Mouse (Mus musculus): ENCODE data around the gene Gh. TPM values are rescaled to one million over a fixed set of nuclear protein-coding genes. Genes with fewer than 3 reads are reported as not detected.

Gh gene
- polyA plus RNA-seq, 1 experiment: not detected

GRCm38 (mm10) chr11:106271131-106271793 is 30.4 kb downstream of the Gh start:
- Histone ChIP-seq H3K27me3 (ENCODE audit: control insufficient read depth, insufficient read depth, insufficient read length) (no peaks in the 10 kb centered on the region), H3K36me3 (ENCODE audit: control insufficient read depth, insufficient read depth) (peaks cover 7% of the 10 kb centered on the region), H3K79me2 (ENCODE audit: control insufficient read depth, insufficient read depth) (peaks cover 36% of the 10 kb centered on the region), H3K4me2 (ENCODE audit: low read depth) (peak overlapping the region; percentile 86), H3K4me3 (peak overlapping the region; percentile 60), H3ac (ENCODE audit: control insufficient read depth, insufficient read length) (peak overlapping the region; percentile 88)
- TF ChIP-seq SRF (IDR thresholded peaks at IDR 0.05; ENCODE audit: control insufficient read depth, insufficient read length, low read depth) (no peak), POLR2AphosphoS2 (IDR thresholded peaks at IDR 0.05; ENCODE audit: insufficient read length, low read depth) (no peak), POLR2A (IDR thresholded peaks at IDR 0.05; ENCODE audit: insufficient read length, low read depth) (no peak), CEBPB (IDR thresholded peaks at IDR 0.05; ENCODE audit: insufficient read depth, poor library complexity, severe bottlenecking) (no peak), REST (IDR thresholded peaks at IDR 0.05; ENCODE audit: insufficient read depth, insufficient read length) (no peak), TCF3 (IDR thresholded peaks at IDR 0.05; ENCODE audit: insufficient read length, low read depth) (no peak), TCF12 (IDR thresholded peaks at IDR 0.05; ENCODE audit: insufficient read depth, poor library complexity, severe bottlenecking) (no peak), USF1 (IDR thresholded peaks at IDR 0.05; ENCODE audit: low read depth) (no peak), MYOG (IDR thresholded peaks at IDR 0.05; ENCODE audit: control insufficient read depth in 1 of 3, insufficient read depth in 1 of 3, insufficient read length in 2 of 3, low read depth in 2 of 3) (no peak), MAX (IDR thresholded peaks at IDR 0.05; ENCODE audit: low read depth) (no peak), MYOD1 (IDR thresholded peaks at IDR 0.05; ENCODE audit: control insufficient read depth in 1 of 3, insufficient read length in 2 of 3, low read depth in 2 of 3) (no peak), E2F4 (IDR thresholded peaks at IDR 0.05; ENCODE audit: insufficient read depth) (no peak)

GRCm38 (mm10) chr11:106269060-106269431 is 32.6 kb downstream of the Gh start:
- Histone ChIP-seq H3ac (ENCODE audit: control insufficient read depth, insufficient read length) (no peak overlapping the region), H3K36me3 (ENCODE audit: control insufficient read depth, insufficient read depth) (peaks cover 19% of the 10 kb centered on the region), H3K27me3 (ENCODE audit: control insufficient read depth, insufficient read depth, insufficient read length) (no peaks in the 10 kb centered on the region), H3K4me3 (no peak overlapping the region), H3K79me2 (ENCODE audit: control insufficient read depth, insufficient read depth) (peaks cover 36% of the 10 kb centered on the region), H3K4me2 (ENCODE audit: low read depth) (no peak overlapping the region)
- TF ChIP-seq SRF (IDR thresholded peaks at IDR 0.05; ENCODE audit: control insufficient read depth, insufficient read length, low read depth): no peak
- no peak for TF ChIP-seq TCF3 (IDR thresholded peaks at IDR 0.05; ENCODE audit: insufficient read length, low read depth)
- no peak for TF ChIP-seq CEBPB (IDR thresholded peaks at IDR 0.05; ENCODE audit: insufficient read depth, poor library complexity, severe bottlenecking)
- TF ChIP-seq TCF12 (IDR thresholded peaks at IDR 0.05; ENCODE audit: insufficient read depth, poor library complexity, severe bottlenecking): no peak
- TF ChIP-seq USF1 (IDR thresholded peaks at IDR 0.05; ENCODE audit: low read depth): no peak
- TF ChIP-seq REST (IDR thresholded peaks at IDR 0.05; ENCODE audit: insufficient read depth, insufficient read length): no peak
- no peak for TF ChIP-seq MAX (IDR thresholded peaks at IDR 0.05; ENCODE audit: low read depth)
- no peak for TF ChIP-seq E2F4 (IDR thresholded peaks at IDR 0.05; ENCODE audit: insufficient read depth)
- no peak for TF ChIP-seq POLR2A (IDR thresholded peaks at IDR 0.05; ENCODE audit: insufficient read length, low read depth)
- no peak for TF ChIP-seq MYOD1 (IDR thresholded peaks at IDR 0.05; ENCODE audit: control insufficient read depth in 1 of 3, insufficient read length in 2 of 3, low read depth in 2 of 3)
- no peak for TF ChIP-seq POLR2AphosphoS2 (IDR thresholded peaks at IDR 0.05; ENCODE audit: insufficient read length, low read depth)
- no peak for TF ChIP-seq MYOG (IDR thresholded peaks at IDR 0.05; ENCODE audit: control insufficient read depth in 1 of 3, insufficient read depth in 1 of 3, insufficient read length in 2 of 3, low read depth in 2 of 3)

GRCm38 (mm10) chr11:106268326-106269059 is 33.2 kb downstream of the Gh start:
- Histone ChIP-seq H3K79me2 (ENCODE audit: control insufficient read depth, insufficient read depth) (peaks cover 36% of the 10 kb centered on the region), H3K4me3 (no peak overlapping the region), H3K36me3 (ENCODE audit: control insufficient read depth, insufficient read depth) (peaks cover 23% of the 10 kb centered on the region), H3K4me2 (ENCODE audit: low read depth) (no peak overlapping the region), H3K27me3 (ENCODE audit: control insufficient read depth, insufficient read depth, insufficient read length) (no peaks in the 10 kb centered on the region), H3ac (ENCODE audit: control insufficient read depth, insufficient read length) (no peak overlapping the region)
- no peak for TF ChIP-seq MYOD1 (IDR thresholded peaks at IDR 0.05; ENCODE audit: control insufficient read depth in 1 of 3, insufficient read length in 2 of 3, low read depth in 2 of 3)
- no peak for TF ChIP-seq TCF12 (IDR thresholded peaks at IDR 0.05; ENCODE audit: insufficient read depth, poor library complexity, severe bottlenecking)
- TF ChIP-seq E2F4 (IDR thresholded peaks at IDR 0.05; ENCODE audit: insufficient read depth): no peak
- no peak for TF ChIP-seq POLR2A (IDR thresholded peaks at IDR 0.05; ENCODE audit: insufficient read length, low read depth)
- TF ChIP-seq POLR2AphosphoS2 (IDR thresholded peaks at IDR 0.05; ENCODE audit: insufficient read length, low read depth): no peak
- no peak for TF ChIP-seq TCF3 (IDR thresholded peaks at IDR 0.05; ENCODE audit: insufficient read length, low read depth)
- TF ChIP-seq REST (IDR thresholded peaks at IDR 0.05; ENCODE audit: insufficient read depth, insufficient read length): no peak
- TF ChIP-seq CEBPB (IDR thresholded peaks at IDR 0.05; ENCODE audit: insufficient read depth, poor library complexity, severe bottlenecking): no peak
- TF ChIP-seq USF1 (IDR thresholded peaks at IDR 0.05; ENCODE audit: low read depth): no peak
- TF ChIP-seq SRF (IDR thresholded peaks at IDR 0.05; ENCODE audit: control insufficient read depth, insufficient read length, low read depth): no peak

GRCm38 (mm10) chr11:106267871-106268270 is 33.8 kb downstream of the Gh start:
- Histone ChIP-seq H3K4me3 (no peak overlapping the region), H3ac (ENCODE audit: control insufficient read depth, insufficient read length) (no peak overlapping the region), H3K4me2 (ENCODE audit: low read depth) (no peak overlapping the region), H3K79me2 (ENCODE audit: control insufficient read depth, insufficient read depth) (peaks cover 36% of the 10 kb centered on the region), H3K27me3 (ENCODE audit: control insufficient read depth, insufficient read depth, insufficient read length) (no peaks in the 10 kb centered on the region), H3K36me3 (ENCODE audit: control insufficient read depth, insufficient read depth) (peaks cover 29% of the 10 kb centered on the region)
- TF ChIP-seq SRF (IDR thresholded peaks at IDR 0.05; ENCODE audit: control insufficient read depth, insufficient read length, low read depth) (no peak), POLR2AphosphoS2 (IDR thresholded peaks at IDR 0.05; ENCODE audit: insufficient read length, low read depth) (no peak), E2F4 (IDR thresholded peaks at IDR 0.05; ENCODE audit: insufficient read depth) (no peak), TCF12 (IDR thresholded peaks at IDR 0.05; ENCODE audit: insufficient read depth, poor library complexity, severe bottlenecking) (no peak), MYOG (IDR thresholded peaks at IDR 0.05; ENCODE audit: control insufficient read depth in 1 of 3, insufficient read depth in 1 of 3, insufficient read length in 2 of 3, low read depth in 2 of 3) (no peak), TCF3 (IDR thresholded peaks at IDR 0.05; ENCODE audit: insufficient read length, low read depth) (no peak), MAX (IDR thresholded peaks at IDR 0.05; ENCODE audit: low read depth) (no peak), MYOD1 (IDR thresholded peaks at IDR 0.05; ENCODE audit: control insufficient read depth in 1 of 3, insufficient read length in 2 of 3, low read depth in 2 of 3) (no peak), REST (IDR thresholded peaks at IDR 0.05; ENCODE audit: insufficient read depth, insufficient read length) (no peak), USF1 (IDR thresholded peaks at IDR 0.05; ENCODE audit: low read depth) (no peak)
